ENCODE assay signal across 13 mouse cellular contexts in the genomic region with DNA sequence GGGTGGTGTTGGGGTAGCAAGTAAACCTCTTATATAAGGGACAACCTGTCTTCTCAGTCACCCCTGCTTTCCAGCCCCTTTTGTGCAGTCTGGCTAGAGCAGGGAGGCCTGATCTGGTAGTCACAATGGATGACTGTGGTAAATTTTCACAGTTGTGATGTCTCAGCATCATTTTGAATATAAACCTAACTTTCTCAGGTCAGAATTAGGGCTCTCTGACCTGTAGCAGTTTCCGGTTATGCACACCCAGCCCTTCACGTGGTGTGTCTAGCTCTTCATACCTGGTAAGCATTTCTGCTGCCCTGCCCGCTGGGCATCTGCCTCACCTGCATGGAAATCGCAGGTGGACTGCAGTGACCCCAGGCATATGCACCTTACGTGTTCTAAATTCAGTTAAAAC. TPM values are rescaled to one million over a fixed set of nuclear protein-coding genes. Genes with fewer than 3 reads are reported as not detected.
"Had no signal": no experiment of that assay in that cellular context is flagged by ENCODE, and none has a peak within 500 bp of the region (broad histone marks: within the 10 kb centered on the region; RNA-seq: fewer than 3 reads in every experiment).

No protein-coding gene starts in this region.

- H3K36me3 ChIP-seq: midbrain, embryonic 10.5 days; midbrain, embryonic 12.5 days; midbrain, embryonic 15.5 days; neural tube, embryonic 13.5 days; neural tube, embryonic 15.5 days; stomach, embryonic 15.5 days had no signal

- ATAC-seq: midbrain, embryonic 15.5 days had no signal

- H3K9ac ChIP-seq: liver, embryonic 14.5 days; lung, embryonic 14.5 days; midbrain, embryonic 12.5 days; neural tube, embryonic 15.5 days; stomach, embryonic 15.5 days had no signal

- H3K27me3 ChIP-seq: midbrain, embryonic 15.5 days had no signal

- H3K27ac ChIP-seq: liver, embryonic 14.5 days; stomach, embryonic 15.5 days; stomach, postnatal 0 days had no signal

- H3K4me2 ChIP-seq: lung, embryonic 14.5 days; midbrain, embryonic 12.5 days; neural tube, embryonic 15.5 days; stomach, embryonic 15.5 days had no signal

- H3K4me3 ChIP-seq: midbrain, embryonic 12.5 days; midbrain, embryonic 15.5 days; myocyte; neural tube, embryonic 15.5 days; stomach, embryonic 15.5 days had no signal

- DNase-seq: right cerebral cortex, postnatal 25 days had no signal

- H3K9me3 ChIP-seq: midbrain, embryonic 10.5 days; midbrain, embryonic 12.5 days; midbrain, embryonic 15.5 days; neural tube, embryonic 13.5 days; neural tube, embryonic 15.5 days; stomach, embryonic 15.5 days had no signal

RNA-seq across cellular contexts. Expression of gene Fut7, which starts 4.2 kb away (rescaled TPM):
- polyA plus RNA-seq: lung, embryonic 14.5 days; midbrain, embryonic 10.5 days; stomach, postnatal 0 days had no signal

RNA-seq across cellular contexts. Expression of gene Npdc1, which starts 28.1 kb away (rescaled TPM):
- total RNA-seq: megakaryocyte-erythroid progenitor cell, adult 5-6 weeks had no signal

RNA-seq across cellular contexts. Expression of gene Clic3, which starts 29.4 kb away (rescaled TPM):
- total RNA-seq: megakaryocyte-erythroid progenitor cell, adult 5-6 weeks had no signal

RNA-seq across cellular contexts. Expression of gene Entpd2, which starts 31.6 kb away (rescaled TPM):
- total RNA-seq: megakaryocyte-erythroid progenitor cell, adult 5-6 weeks had no signal
- polyA plus RNA-seq: midbrain, embryonic 10.5 days; neural tube, embryonic 11.5 days had no signal
